Mouse (Mus musculus) limb, embryonic 15.5 days (tissue): ENCODE measurements around the gene Zfp697. TPM values are rescaled to one million over a fixed set of nuclear protein-coding genes. Genes with fewer than 3 reads are reported as not detected.

Experiments
- ATAC-seq: fragments of 200-750 bp; cut with Nextera tagmentation; 2 replicates; pipeline ENCODE4 v1.8.0; 2017; ENCODE audit warnings: low read depth, moderate TSS enrichment; ENCODE audit not compliant: insufficient number of reproducible peaks, low FRiP score, low TSS enrichment
- H3K27ac ChIP-seq: fragments of 300-500 bp; sonication (generic); 2 replicates; pipeline ENCODE4 v1.5.1; 2015; ENCODE audit warnings: moderate library complexity, mild to moderate bottlenecking, inconsistent platforms
- H3K27me3 ChIP-seq: fragments of 300-500 bp; sonication (generic); 2 replicates; pipeline ENCODE4 v1.6.1; 2015; ENCODE audit warnings: inconsistent platforms
- H3K36me3 ChIP-seq: fragments of 300-500 bp; sonication (generic); 2 replicates; pipeline ENCODE4 v1.6.1; 2015; ENCODE audit warnings: inconsistent platforms
- H3K4me1 ChIP-seq: fragments of 300-500 bp; sonication (generic); 2 replicates; pipeline ENCODE4 v1.6.1; 2015; ENCODE audit warnings: inconsistent platforms
- H3K4me2 ChIP-seq: fragments of 300-500 bp; sonication (generic); 2 replicates; pipeline ENCODE4 v1.6.1; 2015; ENCODE audit warnings: mild to moderate bottlenecking, inconsistent platforms
- H3K4me3 ChIP-seq: fragments of 300-500 bp; sonication (generic); 2 replicates; pipeline ENCODE4 v1.5.1; 2015; ENCODE audit warnings: mild to moderate bottlenecking, inconsistent platforms
- H3K9ac ChIP-seq: fragments of 300-500 bp; sonication (generic); 2 replicates; pipeline ENCODE4 v1.6.1; 2015; ENCODE audit warnings: inconsistent platforms
- H3K9me3 ChIP-seq: fragments of 300-500 bp; sonication (generic); 2 replicates; pipeline ENCODE4 v1.6.1; 2016; ENCODE audit warnings: inconsistent platforms
- WGBS: fragments of 180-500 bp; shearing (Covaris S2); methylation state at CpG from one replicate; pipeline ENCODE4 v1.1.7; 2015; 5-methylcytosine and 5-hydroxymethylcytosine counted together
- polyA plus RNA-seq: library from polyadenylated mRNA; unstranded; fragments of >200 nt; fragmentation: Nextera tagmentation; extraction: Ambion mirVana; gene quantifications from 2 replicates; pipeline ENCODE4 v1.2.1, GENCODE M21; 2015

The Zfp697 gene
- polyA plus RNA-seq, 1 experiment from 2014 or later, result 6.2 TPM

DNA sequence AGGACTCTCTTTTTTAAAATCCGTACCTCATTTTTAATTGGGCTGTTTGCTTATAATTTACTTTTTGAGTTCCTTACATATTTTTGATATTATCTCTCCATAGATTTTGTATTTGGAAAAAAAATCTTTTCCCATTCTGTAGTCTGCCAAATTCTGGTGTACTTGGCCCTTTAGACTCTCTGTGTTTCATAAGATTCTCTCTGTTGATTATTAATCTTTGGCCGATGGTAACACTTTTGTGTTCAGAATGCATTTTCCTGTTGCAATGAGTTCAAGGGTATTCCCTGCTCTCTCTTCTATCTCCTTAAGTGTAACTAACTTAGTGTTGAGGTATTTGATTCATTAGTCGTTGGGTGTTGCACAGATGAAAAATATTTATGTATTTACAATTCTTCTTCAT, 374.6 kb downstream of the Zfp697 start:
- Histone ChIP-seq H3K27me3 (no peaks in the 10 kb centered on the region), H3K27ac (no peak overlapping the region), H3K4me2 (no peak overlapping the region), H3K4me3 (no peak overlapping the region), H3K36me3 (no peaks in the 10 kb centered on the region), H3K9me3 (no peaks in the 10 kb centered on the region), H3K4me1 (no peaks in the 10 kb centered on the region), H3K9ac (no peak overlapping the region)
- ATAC-seq, result no peak
- WGBS, result 80% methylated on average over 3 of the region's 3 CpGs

DNA sequence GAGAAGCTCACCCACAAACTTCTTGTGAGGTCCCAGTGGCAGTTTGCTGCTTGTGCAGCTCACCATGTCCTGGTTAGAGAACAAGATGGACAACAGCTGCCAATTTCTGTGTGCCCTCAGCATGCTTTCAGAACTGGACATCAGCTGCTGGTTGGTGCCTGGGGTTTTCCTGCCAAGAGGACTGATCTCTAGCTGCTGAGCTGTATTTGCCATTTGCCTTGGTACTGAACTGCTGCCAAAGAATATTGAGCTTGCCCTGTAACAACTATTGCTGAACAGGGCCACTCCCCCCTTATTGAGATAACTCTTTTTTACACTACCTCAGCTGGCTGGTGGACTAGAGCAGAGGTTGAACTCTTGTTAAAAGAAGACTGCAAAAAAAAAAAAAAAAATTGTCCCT, 381.9 kb downstream of the Zfp697 start:
- no peaks in the 10 kb centered on the region for H3K27me3 ChIP-seq
- no peak for ATAC-seq
- no peaks in the 10 kb centered on the region for H3K4me1 ChIP-seq
- H3K4me3 ChIP-seq, result no peak overlapping the region
- H3K9ac ChIP-seq, result no peak overlapping the region
- H3K36me3 ChIP-seq, result no peaks in the 10 kb centered on the region
- no peak overlapping the region for H3K27ac ChIP-seq
- no peaks in the 10 kb centered on the region for H3K9me3 ChIP-seq
- no peak overlapping the region for H3K4me2 ChIP-seq

DNA sequence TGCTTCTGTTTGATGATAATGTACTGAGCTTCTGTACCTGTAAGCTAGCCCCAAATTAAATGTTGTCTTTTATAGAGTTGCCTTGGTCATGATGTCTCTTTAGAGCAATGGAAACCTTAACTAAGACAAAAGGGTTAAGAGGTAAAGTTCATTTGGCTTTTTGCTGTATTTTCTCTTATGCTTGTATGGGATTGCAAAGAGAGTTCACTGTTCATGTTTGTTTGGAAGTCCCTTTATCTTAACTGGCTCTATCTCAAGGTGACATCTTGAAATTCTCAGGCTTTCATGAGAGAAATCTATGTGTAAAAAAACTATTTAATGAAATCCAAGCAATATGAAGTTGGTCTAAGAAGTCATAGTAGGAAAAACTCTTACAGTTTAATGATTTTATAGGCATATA, 398.7 kb downstream of the Zfp697 start:
- no peak for ATAC-seq
- no peaks in the 10 kb centered on the region for H3K36me3 ChIP-seq
- H3K4me3 ChIP-seq, result no peak overlapping the region
- H3K9me3 ChIP-seq, result no peaks in the 10 kb centered on the region
- H3K4me1 ChIP-seq, result no peaks in the 10 kb centered on the region
- H3K27ac ChIP-seq, result no peak overlapping the region
- no peaks in the 10 kb centered on the region for H3K27me3 ChIP-seq
- no peak overlapping the region for H3K9ac ChIP-seq
- H3K4me2 ChIP-seq, result no peak overlapping the region

DNA sequence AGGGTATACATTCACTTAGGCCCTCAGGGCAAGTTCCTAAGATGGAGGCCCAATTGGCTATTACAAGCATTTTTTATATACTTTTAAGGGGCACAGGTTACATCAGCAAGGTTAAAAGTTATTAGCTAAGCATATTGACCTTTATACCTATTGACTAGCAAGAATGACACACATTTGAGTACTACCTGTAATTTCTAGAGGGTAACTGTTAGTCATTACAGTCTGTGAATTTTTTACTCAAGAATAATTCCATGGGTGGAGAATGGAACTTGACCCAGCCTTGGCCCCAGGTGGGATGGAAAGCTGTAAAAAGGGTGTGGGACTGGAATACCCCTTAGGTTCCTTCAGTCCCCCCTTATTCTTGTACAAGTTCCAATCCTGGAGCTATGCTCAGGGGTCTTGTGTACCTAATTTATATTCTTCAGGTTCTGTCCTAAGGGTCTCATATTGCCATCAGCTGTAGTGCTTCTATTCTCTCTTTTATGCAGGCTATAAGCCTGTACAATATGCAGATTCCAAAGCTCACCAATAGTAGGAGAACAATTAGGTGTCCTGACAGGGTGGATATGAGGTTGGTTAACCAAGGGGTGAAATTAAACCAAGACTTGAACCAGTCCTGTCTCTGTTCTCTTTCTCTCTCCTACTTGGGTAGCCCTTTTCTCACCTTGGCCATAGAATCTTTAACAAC, 400.1 kb downstream of the Zfp697 start:
- Histone ChIP-seq H3K4me1 (no peaks in the 10 kb centered on the region), H3K27ac (no peak overlapping the region)

DNA sequence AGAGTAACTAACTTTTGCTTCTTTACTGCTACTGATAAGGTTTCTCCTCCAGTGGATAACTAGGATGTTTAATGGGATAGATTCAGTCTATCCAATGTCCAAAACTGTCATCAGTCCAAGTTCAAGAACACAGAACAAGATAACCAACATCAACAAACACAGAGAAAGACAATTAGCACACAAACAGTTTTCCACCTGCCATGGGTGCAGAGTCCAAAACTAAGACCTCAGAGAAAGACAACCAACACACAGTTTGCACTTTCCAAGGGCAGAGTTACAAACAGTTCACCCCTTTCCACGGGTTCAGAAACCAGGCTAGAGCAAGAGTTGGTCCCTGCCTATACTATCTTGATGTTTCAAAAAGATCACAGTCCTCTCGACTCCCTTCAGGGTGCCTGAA, 404.3 kb downstream of the Zfp697 start:
- H3K9ac ChIP-seq, result no peak overlapping the region
- no peaks in the 10 kb centered on the region for H3K4me1 ChIP-seq
- no peak for ATAC-seq
- no peaks in the 10 kb centered on the region for H3K27me3 ChIP-seq
- no peaks in the 10 kb centered on the region for H3K9me3 ChIP-seq
- H3K27ac ChIP-seq, result no peak overlapping the region
- H3K36me3 ChIP-seq, result no peaks in the 10 kb centered on the region
- no peak overlapping the region for H3K4me2 ChIP-seq
- H3K4me3 ChIP-seq, result no peak overlapping the region
- WGBS, result 68% methylated on average over 2 of the region's 2 CpGs

More for the DNA sequence above, 400.1 kb downstream of the Zfp697 start:
- Histone ChIP-seq H3K4me3 (no peak overlapping the region), H3K9ac (no peak overlapping the region), H3K4me2 (no peak overlapping the region), H3K9me3 (no peaks in the 10 kb centered on the region), H3K27me3 (no peaks in the 10 kb centered on the region), H3K36me3 (no peaks in the 10 kb centered on the region)
- no peak for ATAC-seq

Other genes starting within 250 kb of the Zfp697 start
- gene Adam30, start 221.8 kb upstream of the Zfp697 start, polyA plus RNA-seq, result not detected in 2 replicates
- not detected in 2 replicates for gene Reg4, start 160.3 kb upstream of the Zfp697 start, polyA plus RNA-seq
- 2.4 and 2.5 TPM in 2 replicates for gene Hmgcs2, start 102.0 kb upstream of the Zfp697 start, polyA plus RNA-seq
- 209 and 213 TPM in 2 replicates for gene Phgdh, start 42.5 kb upstream of the Zfp697 start, polyA plus RNA-seq
- not detected in 2 replicates for gene Gm4450, start 74.7 kb downstream of the Zfp697 start, polyA plus RNA-seq
- not detected in 2 replicates for gene Hsd3b4, start 128.1 kb downstream of the Zfp697 start, polyA plus RNA-seq
- not detected in 2 replicates for gene Gm10681, start 206.3 kb downstream of the Zfp697 start, polyA plus RNA-seq
- not detected in 2 replicates for gene Hsd3b5, start 247.8 kb downstream of the Zfp697 start, polyA plus RNA-seq